Mouse (Mus musculus) bone marrow, adult 2 months (tissue): ENCODE data around the gene Hdac11.

Experiments
- CTCF ChIP-seq: fragments of 200-500 bp; IDR thresholded peaks from 2 replicates; pipeline ENCODE4 v1.5.1; 2011; ENCODE audit warnings: low read length, control low read depth; ENCODE audit not compliant: control insufficient read depth, insufficient read depth
- POLR2A ChIP-seq: fragments of 200-500 bp; IDR thresholded peaks from 2 replicates; pipeline ENCODE4 v1.6.1; 2011; ENCODE audit warnings: low read depth, mild to moderate bottlenecking, control low read depth, low read length, borderline replicate concordance; ENCODE audit not compliant: control insufficient read depth

- TF ChIP-seq POLR2A (no peak), CTCF (no peak)
These were observed 46.1 kb downstream of the Hdac11 start for GRCm38 (mm10) chr6:91202571-91202970.
